Mouse (Mus musculus): Measurements from ENCODE around the gene B4galnt1. TPM values are rescaled to one million over a fixed set of nuclear protein-coding genes. Genes with fewer than 3 reads are reported as not detected.

Gene B4galnt1
- polyA plus RNA-seq, 1 experiment from 2014 or later: 27.2 TPM

GRCm38 (mm10) chr10:127167614-127168192 is 2.7 kb downstream of the B4galnt1 start:
- Histone ChIP-seq H3K4me2 (ENCODE audit: low read depth, low read length) (peak overlapping the region; percentile 80), H3K27ac (ENCODE audit: low read depth) (peak overlapping the region; percentile 95), H3K9ac (replicated peaks) (peak overlapping the region; percentile 92; the same call in 1 of the 2 replicates), H3K9me3 (ENCODE audit: low read length) (no peaks in the 10 kb centered on the region), H3K36me3 (replicated peaks; ENCODE audit: insufficient read depth, low read length) (peaks cover 16% of the 10 kb centered on the region), H3K27me3 (ENCODE audit: insufficient read depth, low read length) (0 out of 2 replicates have a peak, but pooled peaks cover 3% of the 10 kb centered on the region), H3K4me3 (ENCODE audit: low read depth, low read length) (peak overlapping the region; percentile 66), H3K4me1 (ENCODE audit: insufficient read depth) (peaks cover 32% of the 10 kb centered on the region)
- 45% methylated on average over 10 of the region's 10 CpGs for WGBS (ENCODE audit: insufficient replicate concordance)
- peak; percentile 63 for DNase-seq
- TF ChIP-seq EP300 (IDR thresholded peaks at IDR 0.05; ENCODE audit: low read depth) (no peak), CTCF (IDR thresholded peaks at IDR 0.05; ENCODE audit: low read depth) (no peak)
- peak; percentile 46 for ATAC-seq

- ATAC-seq: no peak
- H3K27me3 ChIP-seq (ENCODE audit: insufficient read depth, low read length): 0 out of 2 replicates have a peak, but pooled peaks cover 3% of the 10 kb centered on the region
- peaks cover 16% of the 10 kb centered on the region for H3K36me3 ChIP-seq (replicated peaks; ENCODE audit: insufficient read depth, low read length)
- H3K4me2 ChIP-seq (ENCODE audit: low read depth, low read length): peak overlapping the region; percentile 74
- no peaks in the 10 kb centered on the region for H3K9me3 ChIP-seq (ENCODE audit: low read length)
- H3K9ac ChIP-seq (replicated peaks): no peak overlapping the region
- TF ChIP-seq EP300 (IDR thresholded peaks at IDR 0.05; ENCODE audit: low read depth) (no peak), CTCF (IDR thresholded peaks at IDR 0.05; ENCODE audit: low read depth) (peak; percentile 47)
- H3K27ac ChIP-seq (ENCODE audit: low read depth): no peak overlapping the region
- WGBS (ENCODE audit: insufficient replicate concordance): 27% methylated on average over 22 of the region's 22 CpGs
- peak; percentile 55 for DNase-seq
- peak overlapping the region; percentile 43; the same call in 1 of the 2 replicates for H3K4me3 ChIP-seq (ENCODE audit: low read depth, low read length)
- H3K4me1 ChIP-seq (ENCODE audit: insufficient read depth): peaks cover 26% of the 10 kb centered on the region
Measured at GRCm38 (mm10) chr10:127170002-127170401, 5.0 kb downstream of the B4galnt1 start.

GRCm38 (mm10) chr10:127170837-127171272 is 5.8 kb downstream of the B4galnt1 start:
- no peak overlapping the region for H3K27ac ChIP-seq (ENCODE audit: low read depth)
- H3K4me3 ChIP-seq (ENCODE audit: low read depth, low read length): peak overlapping the region; percentile 43
- peaks cover 19% of the 10 kb centered on the region for H3K4me1 ChIP-seq (ENCODE audit: insufficient read depth)
- DNase-seq (peak; percentile 88), ATAC-seq (peak; percentile 66)
- WGBS (ENCODE audit: insufficient replicate concordance): 3% methylated on average over 29 of the region's 29 CpGs
- peak overlapping the region; percentile 74 for H3K4me2 ChIP-seq (ENCODE audit: low read depth, low read length)
- no peaks in the 10 kb centered on the region for H3K9me3 ChIP-seq (ENCODE audit: low read length)
- 0 out of 2 replicates have a peak, but pooled peaks cover 3% of the 10 kb centered on the region for H3K27me3 ChIP-seq (ENCODE audit: insufficient read depth, low read length)
- TF ChIP-seq EP300 (IDR thresholded peaks at IDR 0.05; ENCODE audit: low read depth) (peak; percentile 16; the same call in 1 of the 2 replicates), CTCF (IDR thresholded peaks at IDR 0.05; ENCODE audit: low read depth) (peak; percentile 94)
- H3K9ac ChIP-seq (replicated peaks): peak overlapping the region; percentile 13; the same call in 1 of the 2 replicates
- H3K36me3 ChIP-seq (replicated peaks; ENCODE audit: insufficient read depth, low read length): peaks cover 16% of the 10 kb centered on the region

GRCm38 (mm10) chr10:127171631-127172200 is 6.7 kb downstream of the B4galnt1 start:
- TF ChIP-seq EP300 (IDR thresholded peaks at IDR 0.05; ENCODE audit: low read depth) (no peak), CTCF (IDR thresholded peaks at IDR 0.05; ENCODE audit: low read depth) (no peak)
- Histone ChIP-seq H3K9ac (replicated peaks) (no peak overlapping the region), H3K4me3 (ENCODE audit: low read depth, low read length) (no peak overlapping the region), H3K27me3 (ENCODE audit: insufficient read depth, low read length) (peaks cover 5% of the 10 kb centered on the region; the same call in 1 of the 2 replicates), H3K4me1 (ENCODE audit: insufficient read depth) (peaks cover 19% of the 10 kb centered on the region), H3K27ac (ENCODE audit: low read depth) (no peak overlapping the region), H3K4me2 (ENCODE audit: low read depth, low read length) (no peak overlapping the region), H3K36me3 (replicated peaks; ENCODE audit: insufficient read depth, low read length) (peaks cover 16% of the 10 kb centered on the region), H3K9me3 (ENCODE audit: low read length) (no peaks in the 10 kb centered on the region)
- no peak for ATAC-seq
- no peak for DNase-seq
- 82% methylated on average over 15 of the region's 15 CpGs for WGBS (ENCODE audit: insufficient replicate concordance)

- DNase-seq: no peak
- Histone ChIP-seq H3K4me1 (ENCODE audit: insufficient read depth) (peaks cover 27% of the 10 kb centered on the region), H3K9ac (replicated peaks) (no peak overlapping the region), H3K27me3 (ENCODE audit: insufficient read depth, low read length) (peaks cover 21% of the 10 kb centered on the region), H3K4me2 (ENCODE audit: low read depth, low read length) (no peak overlapping the region), H3K27ac (ENCODE audit: low read depth) (no peak overlapping the region), H3K9me3 (ENCODE audit: low read length) (no peaks in the 10 kb centered on the region), H3K36me3 (replicated peaks; ENCODE audit: insufficient read depth, low read length) (peaks cover 16% of the 10 kb centered on the region), H3K4me3 (ENCODE audit: low read depth, low read length) (no peak overlapping the region)
- no peak for ATAC-seq
- 71% methylated on average over 16 of the region's 16 CpGs for WGBS (ENCODE audit: insufficient replicate concordance)
- TF ChIP-seq CTCF (IDR thresholded peaks at IDR 0.05; ENCODE audit: low read depth) (no peak), EP300 (IDR thresholded peaks at IDR 0.05; ENCODE audit: low read depth) (no peak)
Measured at GRCm38 (mm10) chr10:127173148-127174065, 8.4 kb downstream of the B4galnt1 start.
